Mouse (Mus musculus) stomach, embryonic 14.5 days (tissue): ENCODE measurements around the gene Bcl6b. TPM values are rescaled to one million over a fixed set of nuclear protein-coding genes. Genes with fewer than 3 reads are reported as not detected.

Source experiments
- ATAC-seq: fragments of 200-750 bp; cut with Nextera tagmentation; 2 replicates; pipeline ENCODE4 v1.8.0; 2017; ENCODE audit warnings: low read depth, moderate TSS enrichment; ENCODE audit not compliant: insufficient number of reproducible peaks, insufficient read depth, low FRiP score
- H3K27ac ChIP-seq: fragments of 300-500 bp; sonication (generic); 2 replicates; pipeline ENCODE4 v1.5.1; 2014; ENCODE audit warnings: mild to moderate bottlenecking, low read length, moderate library complexity, mixed read lengths
- H3K27me3 ChIP-seq: fragments of 300-500 bp; sonication (generic); 2 replicates; pipeline ENCODE4 v1.6.1; 2014; ENCODE audit warnings: low read length, control low read depth, mixed read lengths; ENCODE audit not compliant: control insufficient read depth, insufficient read depth
- H3K36me3 ChIP-seq: fragments of 300-500 bp; sonication (generic); 2 replicates; pipeline ENCODE4 v1.6.1; 2014; ENCODE audit warnings: mild to moderate bottlenecking, control low read depth, low read length, moderate library complexity, mixed read lengths; ENCODE audit not compliant: control insufficient read depth, insufficient read depth
- H3K4me1 ChIP-seq: fragments of 300-500 bp; sonication (generic); 2 replicates; pipeline ENCODE4 v1.6.1; 2014; ENCODE audit warnings: low read length, control low read depth, mixed read lengths; ENCODE audit not compliant: control insufficient read depth, insufficient read depth
- H3K4me2 ChIP-seq: fragments of 300-500 bp; sonication (generic); replicated peaks from 2 replicates; pipeline ENCODE4 v1.6.1; 2014; ENCODE audit warnings: low read depth, low read length, control low read depth
- H3K4me3 ChIP-seq: fragments of 300-500 bp; sonication (generic); 2 replicates; pipeline ENCODE4 v1.5.1; 2014; ENCODE audit warnings: low read depth, low read length, control low read depth
- H3K9ac ChIP-seq: fragments of 300-500 bp; sonication (generic); replicated peaks from 2 replicates; pipeline ENCODE4 v1.6.1; 2014; ENCODE audit warnings: low read depth, mild to moderate bottlenecking, control low read depth, low read length, moderate library complexity, mixed read lengths
- H3K9me3 ChIP-seq: fragments of 300-500 bp; sonication (generic); 2 replicates; pipeline ENCODE4 v1.6.1; 2016; ENCODE audit warnings: low read depth, low read length, control low read depth; ENCODE audit not compliant: control insufficient read depth
- WGBS: fragments of 180-500 bp; shearing (Covaris S2); extraction: QIAGEN DNeasy Blood & Tissue Kit; methylation state at CpG from one replicate; pipeline ENCODE4 v1.1.7; 2014; 5-methylcytosine and 5-hydroxymethylcytosine counted together
- polyA plus RNA-seq: library from polyadenylated mRNA; unstranded; fragments of >200 nt; fragmentation: Nextera tagmentation; extraction: Ambion mirVana; gene quantifications from 2 replicates; pipeline ENCODE4 v1.2.1, GENCODE M21; 2014

Bcl6b gene
- polyA plus RNA-seq, 1 experiment from 2014 or later = 12.0 TPM

GRCm38 (mm10) chr11:70214191-70214855 is 15.3 kb downstream of the Bcl6b start:
- WGBS = 1% methylated on average over 46 of the region's 46 CpGs
- H3K36me3 ChIP-seq = no peaks in the 10 kb centered on the region; the same call in 1 of the 2 replicates
- H3K27me3 ChIP-seq = peaks cover 22% of the 10 kb centered on the region

DNA sequence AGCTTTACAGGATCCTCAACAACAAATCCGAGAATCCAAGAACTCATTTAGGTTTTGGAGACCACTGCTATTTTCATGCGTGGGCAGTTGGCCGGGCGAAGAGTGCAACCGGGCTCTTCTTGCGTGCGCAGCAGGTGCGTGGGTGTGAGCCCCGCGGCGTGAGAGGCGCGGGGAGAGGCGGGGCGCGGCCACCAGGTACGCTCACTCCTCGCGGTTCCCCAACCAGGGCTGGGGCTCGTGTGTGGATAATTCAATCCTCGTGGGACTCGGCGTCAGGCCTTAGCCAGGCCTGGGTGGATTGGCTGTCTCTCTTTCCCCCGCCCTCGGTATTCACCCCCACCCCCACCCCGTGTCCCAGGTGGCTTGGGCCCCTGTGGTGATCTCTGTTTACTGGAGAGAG is 15.9 kb downstream of the Bcl6b start:
- Histone ChIP-seq H3K4me1 (peaks cover 8% of the 10 kb centered on the region; the same call in 1 of the 2 replicates), H3K9ac (no peak overlapping the region; the same call in 1 of the 2 replicates), H3K27me3 (peaks cover 22% of the 10 kb centered on the region), H3K4me2 (peak overlapping the region; percentile 48), H3K4me3 (peak overlapping the region; percentile 25), H3K9me3 (no peaks in the 10 kb centered on the region), H3K36me3 (no peaks in the 10 kb centered on the region; the same call in 1 of the 2 replicates), H3K27ac (no peak overlapping the region)
- ATAC-seq = 0 out of 2 replicates have a peak, but pooled peaks have one; percentile 34
- 8% methylated on average over 24 of the region's 26 CpGs for WGBS

More at GRCm38 (mm10) chr11:70214191-70214855, 15.3 kb downstream of the Bcl6b start:
- H3K9me3 ChIP-seq = no peaks in the 10 kb centered on the region
- 0 out of 2 replicates have a peak, but pooled peaks have one; percentile 10 for ATAC-seq
- peaks cover 11% of the 10 kb centered on the region; the same call in 1 of the 2 replicates for H3K4me1 ChIP-seq
- peak overlapping the region; percentile 48 for H3K4me2 ChIP-seq
- H3K9ac ChIP-seq = no peak overlapping the region; the same call in 1 of the 2 replicates
- peak overlapping the region; percentile 25 for H3K4me3 ChIP-seq
- H3K27ac ChIP-seq = no peak overlapping the region

DNA sequence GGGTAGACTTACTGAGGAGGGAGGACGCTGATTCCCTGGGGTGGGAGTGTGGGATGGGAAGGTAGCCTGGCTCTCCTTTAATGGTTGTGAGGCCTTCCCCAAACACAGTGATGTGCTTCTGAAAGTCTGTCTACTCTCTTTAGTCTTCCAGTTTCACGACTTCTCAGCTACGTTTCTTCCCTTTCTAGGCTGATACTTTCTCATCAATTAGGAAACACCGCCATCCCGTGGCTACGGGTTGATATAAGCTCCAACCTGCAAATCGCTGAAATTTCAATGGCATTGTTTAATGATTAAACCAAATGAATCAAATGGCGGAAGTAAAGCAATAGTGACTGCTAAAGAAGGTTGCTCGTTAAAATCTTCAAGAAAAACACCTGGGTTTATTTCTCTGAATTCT is 16.7 kb downstream of the Bcl6b start:
- no peaks in the 10 kb centered on the region for H3K9me3 ChIP-seq
- H3K27ac ChIP-seq = no peak overlapping the region
- H3K4me2 ChIP-seq = no peak overlapping the region
- no peaks in the 10 kb centered on the region; the same call in 1 of the 2 replicates for H3K36me3 ChIP-seq
- ATAC-seq = no peak
- no peak overlapping the region for H3K9ac ChIP-seq
- H3K4me3 ChIP-seq = no peak overlapping the region
- WGBS = 13% methylated on average over 9 of the region's 9 CpGs
- peaks cover 5% of the 10 kb centered on the region; the same call in 1 of the 2 replicates for H3K4me1 ChIP-seq
- H3K27me3 ChIP-seq = peaks cover 22% of the 10 kb centered on the region

DNA sequence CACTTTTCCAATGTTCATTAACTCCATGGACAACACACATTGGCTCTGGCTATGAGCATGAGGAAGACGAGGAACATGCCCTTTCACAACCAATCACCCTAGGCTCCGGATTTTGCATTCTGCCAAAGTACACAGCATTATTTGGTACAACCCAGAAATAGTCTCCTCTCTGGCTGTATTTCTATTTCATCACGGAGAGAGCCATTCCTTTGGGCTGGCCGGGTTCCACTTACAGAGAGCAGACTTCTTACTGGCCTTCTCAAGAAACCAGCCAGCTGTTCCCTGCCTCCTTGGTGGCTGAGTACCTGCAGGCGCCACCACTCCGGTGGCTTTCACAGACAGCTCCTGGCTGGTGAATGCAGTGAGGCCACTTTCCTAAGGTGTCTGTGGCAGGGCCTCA is 17.2 kb downstream of the Bcl6b start, which contains the start of gene Slc16a11:
Gene Slc16a11 (plus strand): TSS at position 330 of the 400 bp plus-strand sequence.
- Histone ChIP-seq H3K4me2 (peak within 1 kb of the TSS; percentile 48), H3K27me3 (peaks cover 22% of the 10 kb centered on the region), H3K27ac (no peak within 1 kb of the TSS), H3K9me3 (no peaks in the 10 kb centered on the region), H3K36me3 (no peaks in the 10 kb centered on the region; the same call in 1 of the 2 replicates), H3K4me3 (peak within 1 kb of the TSS; percentile 25), H3K4me1 (peaks cover 5% of the 10 kb centered on the region; the same call in 1 of the 2 replicates), H3K9ac (no peak within 1 kb of the TSS)
- no peak for ATAC-seq
- WGBS = 57% methylated on average over 6 of the region's 6 CpGs

GRCm38 (mm10) chr11:70211972-70212371 is 17.6 kb downstream of the Bcl6b start:
- no peak for ATAC-seq
- no peak overlapping the region for H3K27ac ChIP-seq
- no peak overlapping the region for H3K4me2 ChIP-seq
- peaks cover 22% of the 10 kb centered on the region for H3K27me3 ChIP-seq
- no peaks in the 10 kb centered on the region for H3K36me3 ChIP-seq
- no peak overlapping the region for H3K4me3 ChIP-seq
- H3K4me1 ChIP-seq = peaks cover 5% of the 10 kb centered on the region; the same call in 1 of the 2 replicates
- H3K9me3 ChIP-seq = no peaks in the 10 kb centered on the region
- WGBS = 84% methylated on average over 6 of the region's 6 CpGs
- no peak overlapping the region for H3K9ac ChIP-seq

DNA sequence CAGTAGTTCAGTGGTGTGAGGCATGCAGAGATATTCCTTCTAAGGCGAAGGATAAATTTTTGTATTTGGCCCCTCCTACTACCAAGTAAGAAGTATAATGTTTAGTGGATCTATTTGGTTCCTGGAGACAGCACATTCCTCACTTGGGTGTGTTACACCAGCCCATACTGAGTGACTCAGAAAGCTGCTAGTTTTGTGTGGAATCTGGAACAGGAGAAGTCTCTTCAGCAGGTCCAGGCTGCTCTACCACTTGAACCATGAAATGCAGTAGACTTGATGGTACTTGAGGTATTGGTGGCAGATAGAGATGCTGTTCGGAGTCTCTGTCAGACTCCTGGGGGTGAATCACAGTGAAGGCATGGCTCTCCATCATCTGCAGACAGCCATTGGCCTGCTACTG is 18.9 kb downstream of the Bcl6b start:
- Histone ChIP-seq H3K4me2 (no peak overlapping the region), H3K4me3 (no peak overlapping the region), H3K36me3 (no peaks in the 10 kb centered on the region), H3K27me3 (peaks cover 17% of the 10 kb centered on the region), H3K4me1 (peaks cover 5% of the 10 kb centered on the region; the same call in 1 of the 2 replicates), H3K9me3 (no peaks in the 10 kb centered on the region), H3K27ac (no peak overlapping the region), H3K9ac (no peak overlapping the region)
- WGBS = 84% methylated on average over 2 of the region's 2 CpGs
- no peak for ATAC-seq

DNA sequence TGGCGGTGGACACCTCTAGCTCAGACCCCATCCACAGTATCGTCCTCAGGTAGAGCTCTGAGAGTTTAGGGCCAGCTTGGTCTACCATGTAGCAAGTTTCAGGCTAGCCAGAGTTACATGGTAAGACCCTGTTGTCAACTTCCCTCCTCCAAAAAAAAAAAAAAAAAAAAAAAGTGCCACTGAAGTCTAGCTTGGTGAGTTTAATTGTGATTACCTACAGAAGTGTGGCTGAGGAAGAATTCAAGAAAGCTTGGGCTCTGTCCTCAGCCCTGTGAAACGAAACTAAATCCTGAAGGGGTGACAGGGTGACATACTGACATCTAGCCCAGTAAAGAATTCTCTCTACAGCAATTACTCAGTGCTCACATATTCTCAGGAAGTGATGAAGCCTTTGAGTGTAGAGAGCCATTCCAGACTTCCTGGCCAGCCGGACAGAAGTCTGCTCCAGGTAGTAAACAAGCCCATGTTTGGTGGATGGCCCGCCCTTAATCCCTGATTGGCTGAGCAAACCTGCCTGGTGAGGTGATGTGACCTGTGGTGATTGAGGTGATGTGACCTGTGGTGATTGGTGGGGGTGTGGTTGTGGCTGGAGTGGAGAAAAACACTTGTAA is 20.7 kb downstream of the Bcl6b start:
- no peaks in the 10 kb centered on the region for H3K36me3 ChIP-seq
- H3K4me1 ChIP-seq = no peaks in the 10 kb centered on the region
- no peaks in the 10 kb centered on the region for H3K9me3 ChIP-seq
- no peak for ATAC-seq
- no peak overlapping the region for H3K4me3 ChIP-seq
- no peak overlapping the region for H3K9ac ChIP-seq
- no peak overlapping the region for H3K27ac ChIP-seq
- WGBS = 70% methylated on average over 5 of the region's 5 CpGs
- 0 out of 2 replicates have a peak, but pooled peaks cover 5% of the 10 kb centered on the region for H3K27me3 ChIP-seq
- no peak overlapping the region for H3K4me2 ChIP-seq

- Histone ChIP-seq H3K4me1 (no peaks in the 10 kb centered on the region), H3K9ac (no peak overlapping the region), H3K27me3 (no peaks in the 10 kb centered on the region), H3K9me3 (no peaks in the 10 kb centered on the region), H3K36me3 (no peaks in the 10 kb centered on the region), H3K4me2 (no peak overlapping the region), H3K27ac (no peak overlapping the region), H3K4me3 (no peak overlapping the region)
- ATAC-seq = no peak
- WGBS = 75% methylated on average over 7 of the region's 7 CpGs
These were observed 22.3 kb downstream of the Bcl6b start for GRCm38 (mm10) chr11:70207283-70207682.
